Comparison of ENCODE assay signal across 19 mouse cellular contexts in the genomic region with DNA sequence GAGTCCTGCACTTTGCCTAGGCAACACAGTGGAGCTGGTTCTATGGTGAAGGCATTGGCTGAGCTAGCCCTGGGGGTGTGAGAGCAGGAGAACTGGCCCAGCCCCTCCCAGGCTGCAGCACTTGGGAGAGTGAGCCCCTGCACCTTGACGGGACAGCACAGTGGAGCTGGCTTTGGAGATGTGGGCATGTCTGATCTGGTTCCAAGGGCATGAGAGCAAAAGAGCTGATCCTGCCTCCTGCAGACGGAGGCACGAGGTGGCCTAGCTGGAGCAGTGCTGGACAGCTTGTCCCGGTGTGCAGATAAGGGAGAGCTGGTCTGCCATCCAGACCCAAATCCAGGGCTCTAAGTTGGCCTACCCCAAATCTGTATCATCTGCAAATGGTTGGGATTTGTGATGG. TPM values are rescaled to one million over a fixed set of nuclear protein-coding genes. Genes with fewer than 3 reads are reported as not detected.
"Had no signal": no experiment of that assay in that cellular context is flagged by ENCODE, and none has a peak within 500 bp of the region (broad histone marks: within the 10 kb centered on the region; RNA-seq: fewer than 3 reads in every experiment).

No protein-coding gene starts in this region.

- H3K4me2 ChIP-seq: limb, embryonic 13.5 days; liver, embryonic 13.5 days; midbrain, embryonic 11.5 days; stomach, embryonic 15.5 days had no signal

- H3K27ac ChIP-seq: kidney, postnatal 0 days; limb, embryonic 13.5 days; liver, embryonic 13.5 days; stomach, embryonic 15.5 days had no signal

- DNase-seq: kidney, adult 11 months; kidney, adult 9 months; kidney, postnatal 36 days; layer of hippocampus, adult 9-11 months; layer of hippocampus, postnatal 36 days; liver, embryonic 13.5 days; lung, adult 18-20 months; right cerebral cortex, postnatal 14 days; thymus, adult 18-20 months; thymus, postnatal 14 days had no signal

- H3K9ac ChIP-seq: limb, embryonic 13.5 days; liver, embryonic 13.5 days; stomach, embryonic 15.5 days had no signal

- H3K27me3 ChIP-seq: limb, embryonic 13.5 days; liver, embryonic 13.5 days; stomach, embryonic 15.5 days had no signal

- H3K36me3 ChIP-seq: limb, embryonic 13.5 days; liver, embryonic 13.5 days; stomach, embryonic 15.5 days had no signal

- ATAC-seq: lung, postnatal 0 days; midbrain, embryonic 16.5 days had no signal

- H3K4me3 ChIP-seq: limb, embryonic 13.5 days; liver, embryonic 13.5 days; stomach, embryonic 15.5 days had no signal

- H3K9me3 ChIP-seq: limb, embryonic 13.5 days; liver, embryonic 13.5 days; stomach, embryonic 15.5 days had no signal

- H3K4me1 ChIP-seq: limb, embryonic 13.5 days had no signal

RNA-seq across cellular contexts. Expression of a gene that starts 27.9 kb away (rescaled TPM):
- total RNA-seq: layer of hippocampus, adult 18-20 months; layer of hippocampus, postnatal 36 days; left cerebral cortex, postnatal 25 days; megakaryocyte, adult 5-6 weeks had no signal
